Mouse (Mus musculus) myocyte (in vitro differentiated cells): Measurements from ENCODE around the gene Nmb. TPM values are rescaled to one million over a fixed set of nuclear protein-coding genes. Genes with fewer than 3 reads are reported as not detected.

Experiments used
- H3K27me3 ChIP-seq: one replicate; pipeline ENCODE4 v1.6.1; 2011; ENCODE audit not compliant: control insufficient read depth, insufficient read depth, insufficient read length
- H3K36me3 ChIP-seq: one replicate; pipeline ENCODE4 v1.6.1; 2011; ENCODE audit not compliant: control insufficient read depth, insufficient read depth
- H3K4me2 ChIP-seq: one replicate; pipeline ENCODE4 v1.6.1; 2011; ENCODE audit warnings: low read depth, control low read depth
- H3K4me3 ChIP-seq: one replicate; pipeline ENCODE4 v1.5.1; 2011; ENCODE audit warnings: mild to moderate bottlenecking, control low read depth, moderate library complexity
- H3K79me2 ChIP-seq: one replicate; pipeline ENCODE4 v1.6.1; 2011; ENCODE audit not compliant: control insufficient read depth, insufficient read depth
- H3ac ChIP-seq: one replicate; pipeline ENCODE4 v1.6.1; 2011; ENCODE audit not compliant: control insufficient read depth, insufficient read length
- CEBPB ChIP-seq: IDR thresholded peaks from 2 replicates; pipeline ENCODE4 v1.6.1; 2011; ENCODE audit warnings: mild to moderate bottlenecking, moderate library complexity; ENCODE audit not compliant: poor library complexity, insufficient read depth, severe bottlenecking
- E2F4 ChIP-seq: IDR thresholded peaks from one replicate; pipeline ENCODE4 v1.6.1; 2011; ENCODE audit warnings: mild to moderate bottlenecking, control low read depth, moderate library complexity; ENCODE audit not compliant: insufficient read depth
- MAX ChIP-seq: IDR thresholded peaks from one replicate; pipeline ENCODE4 v1.6.1; 2011; ENCODE audit warnings: low read depth, mild to moderate bottlenecking, control low read depth
- MYOD1 ChIP-seq, 3 experiments: IDR thresholded peaks; one replicate each; pipeline ENCODE4 v1.6.1; 2011; ENCODE audit warnings: control low read depth in 2 of 3, low read depth in 2 of 3, mild to moderate bottlenecking in 2 of 3, moderate library complexity in 1 of 3; ENCODE audit not compliant: insufficient read length in 2 of 3, control insufficient read depth in 1 of 3
- MYOG ChIP-seq, 3 experiments: IDR thresholded peaks; one replicate each; pipeline ENCODE4 v1.6.1; 2011; ENCODE audit warnings: control low read depth in 2 of 3, low read depth in 2 of 3, mild to moderate bottlenecking in 2 of 3; ENCODE audit not compliant: insufficient read length in 2 of 3, control insufficient read depth in 1 of 3, insufficient read depth in 1 of 3
- POLR2A ChIP-seq: IDR thresholded peaks from one replicate; pipeline ENCODE4 v1.6.1; 2011; ENCODE audit warnings: low read depth, mild to moderate bottlenecking, control low read depth, moderate library complexity; ENCODE audit not compliant: insufficient read length
- POLR2AphosphoS2 ChIP-seq: IDR thresholded peaks from one replicate; pipeline ENCODE4 v1.6.1; 2011; ENCODE audit warnings: low read depth, control low read depth; ENCODE audit not compliant: insufficient read length
- REST ChIP-seq: IDR thresholded peaks from one replicate; pipeline ENCODE4 v1.6.1; 2011; ENCODE audit warnings: mild to moderate bottlenecking, control low read depth, moderate library complexity; ENCODE audit not compliant: insufficient read depth, insufficient read length
- SRF ChIP-seq: IDR thresholded peaks from one replicate; pipeline ENCODE4 v1.6.1; 2011; ENCODE audit warnings: low read depth; ENCODE audit not compliant: control insufficient read depth, insufficient read length
- TCF12 ChIP-seq: IDR thresholded peaks from one replicate; pipeline ENCODE4 v1.6.1; 2011; ENCODE audit warnings: mild to moderate bottlenecking, control low read depth; ENCODE audit not compliant: poor library complexity, insufficient read depth, severe bottlenecking
- TCF3 ChIP-seq: IDR thresholded peaks from one replicate; pipeline ENCODE4 v1.6.1; 2011; ENCODE audit warnings: low read depth, control low read depth; ENCODE audit not compliant: insufficient read length
- USF1 ChIP-seq: IDR thresholded peaks from one replicate; pipeline ENCODE4 v1.6.1; 2011; ENCODE audit warnings: low read depth, mild to moderate bottlenecking, control low read depth, moderate library complexity
- polyA plus RNA-seq: library from polyadenylated mRNA; unstranded; fragments of >200 nt; fragmentation: generic; extraction: Trizol; gene quantifications from one replicate; pipeline ENCODE4 v1.2.1, GENCODE M21; 2012; ENCODE audit warnings: missing spikeins

The Nmb gene
- polyA plus RNA-seq, 1 experiment = 0.98 TPM

DNA sequence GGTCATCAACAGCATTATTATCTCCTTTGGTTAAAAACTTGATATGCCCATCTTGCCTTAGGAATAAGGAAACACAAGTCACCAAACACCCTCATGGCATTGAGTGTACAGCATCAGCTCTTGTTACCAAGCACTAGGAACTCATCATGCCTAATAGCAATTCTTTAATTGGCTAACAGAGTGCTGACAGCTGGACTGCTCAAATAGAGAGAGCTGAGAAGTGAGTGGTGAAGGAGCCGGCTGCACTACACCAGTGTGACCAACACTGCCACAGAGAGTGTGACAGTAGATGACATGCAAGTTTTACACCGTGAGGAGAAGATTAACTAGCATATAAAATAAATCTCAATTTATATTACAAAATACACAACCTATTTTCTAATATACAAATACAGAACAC, 18.3 kb upstream of the Nmb start:
- H3K4me2 ChIP-seq = no peak overlapping the region
- no peaks in the 10 kb centered on the region for H3K79me2 ChIP-seq
- no peak overlapping the region for H3ac ChIP-seq
- peaks cover 24% of the 10 kb centered on the region for H3K36me3 ChIP-seq
- H3K27me3 ChIP-seq = no peaks in the 10 kb centered on the region
- H3K4me3 ChIP-seq = no peak overlapping the region
- no peak for TF ChIP-seq USF1
- no peak for TF ChIP-seq TCF3
- no peak for TF ChIP-seq POLR2AphosphoS2
- no peak for TF ChIP-seq CEBPB

DNA sequence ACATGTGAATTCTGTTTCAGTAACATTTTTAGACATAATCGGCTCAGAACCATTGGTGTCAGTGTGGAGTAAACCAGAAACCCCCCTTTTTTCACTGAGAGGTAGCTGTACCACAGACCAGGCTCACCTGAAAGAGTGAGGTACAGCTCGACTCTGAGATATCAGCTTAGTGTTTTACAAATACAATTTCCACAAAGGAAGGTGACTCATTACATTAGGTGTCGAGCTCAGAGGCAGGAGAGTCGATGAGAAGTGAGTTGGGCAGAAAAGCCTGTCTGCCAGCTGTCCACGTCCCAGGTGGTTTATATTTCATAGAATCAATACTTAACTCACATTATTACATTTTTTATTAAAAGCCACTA, 14.8 kb upstream of the Nmb start:
- no peaks in the 10 kb centered on the region for H3K27me3 ChIP-seq
- peaks cover 5% of the 10 kb centered on the region for H3K36me3 ChIP-seq
- no peak overlapping the region for H3ac ChIP-seq
- no peaks in the 10 kb centered on the region for H3K79me2 ChIP-seq
- TF ChIP-seq MYOD1 (IDR thresholded peaks at IDR 0.05; ENCODE audit: control insufficient read depth in 1 of 3, insufficient read length in 2 of 3, low read depth in 2 of 3) (no peak), E2F4 (no peak), MAX (no peak), REST (no peak), USF1 (no peak), SRF (no peak), POLR2A (no peak), CEBPB (no peak), POLR2AphosphoS2 (no peak), MYOG (IDR thresholded peaks at IDR 0.05; ENCODE audit: control insufficient read depth in 1 of 3, insufficient read depth in 1 of 3, insufficient read length in 2 of 3, low read depth in 2 of 3) (no peak), TCF3 (no peak), TCF12 (no peak)
- H3K4me2 ChIP-seq = no peak overlapping the region
- no peak overlapping the region for H3K4me3 ChIP-seq

DNA sequence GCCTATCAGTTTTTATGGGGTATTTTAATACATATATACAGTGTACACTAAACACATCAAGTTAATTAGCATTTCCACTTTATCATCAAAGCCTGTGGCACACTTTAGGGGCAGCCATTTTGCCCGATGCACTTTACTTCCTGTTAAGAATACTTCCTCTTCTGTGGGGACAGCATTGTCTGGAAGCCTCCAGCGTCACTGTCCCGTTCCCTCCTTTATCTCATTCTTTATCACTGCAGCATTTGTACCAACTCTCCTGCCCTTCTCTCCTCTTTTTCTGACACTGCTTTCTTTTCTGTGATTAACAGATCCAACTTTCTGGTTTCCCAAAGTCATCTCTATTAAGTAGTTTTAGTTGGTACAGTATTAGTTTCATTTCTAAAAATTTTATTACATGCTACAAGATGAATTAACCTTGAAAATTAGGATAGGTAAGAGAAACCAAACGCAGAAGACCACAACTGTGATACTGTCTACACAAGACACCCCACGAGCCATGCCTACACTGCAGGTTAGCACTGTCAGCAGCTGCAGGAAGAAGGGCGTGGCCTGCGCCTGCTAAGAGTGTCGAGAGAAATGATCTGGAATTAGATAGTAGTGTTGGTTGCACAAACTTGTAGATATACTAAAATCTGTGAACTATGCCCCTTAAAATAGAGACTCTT, 14.2 kb upstream of the Nmb start:
- Histone ChIP-seq H3K79me2 (no peaks in the 10 kb centered on the region), H3K4me2 (no peak overlapping the region), H3K27me3 (no peaks in the 10 kb centered on the region), H3K36me3 (peaks cover 5% of the 10 kb centered on the region), H3K4me3 (no peak overlapping the region), H3ac (no peak overlapping the region)
- no peak for TF ChIP-seq MYOD1 (IDR thresholded peaks at IDR 0.05; ENCODE audit: control insufficient read depth in 1 of 3, insufficient read length in 2 of 3, low read depth in 2 of 3)
- TF ChIP-seq REST = no peak
- no peak for TF ChIP-seq POLR2AphosphoS2
- TF ChIP-seq TCF3 = no peak
- no peak for TF ChIP-seq MAX
- no peak for TF ChIP-seq SRF
- no peak for TF ChIP-seq POLR2A
- no peak for TF ChIP-seq MYOG (IDR thresholded peaks at IDR 0.05; ENCODE audit: control insufficient read depth in 1 of 3, insufficient read depth in 1 of 3, insufficient read length in 2 of 3, low read depth in 2 of 3)
- TF ChIP-seq USF1 = no peak
- no peak for TF ChIP-seq E2F4
- no peak for TF ChIP-seq CEBPB
- no peak for TF ChIP-seq TCF12

GRCm38 (mm10) chr7:80917916-80918465, 13.1 kb upstream of the Nmb start:
- no peaks in the 10 kb centered on the region for H3K27me3 ChIP-seq
- H3K79me2 ChIP-seq = no peaks in the 10 kb centered on the region
- H3K4me3 ChIP-seq = no peak overlapping the region
- TF ChIP-seq REST (no peak), MAX (no peak), TCF12 (no peak)
- peaks cover 10% of the 10 kb centered on the region for H3K36me3 ChIP-seq
- no peak overlapping the region for H3K4me2 ChIP-seq
- H3ac ChIP-seq = no peak overlapping the region

DNA sequence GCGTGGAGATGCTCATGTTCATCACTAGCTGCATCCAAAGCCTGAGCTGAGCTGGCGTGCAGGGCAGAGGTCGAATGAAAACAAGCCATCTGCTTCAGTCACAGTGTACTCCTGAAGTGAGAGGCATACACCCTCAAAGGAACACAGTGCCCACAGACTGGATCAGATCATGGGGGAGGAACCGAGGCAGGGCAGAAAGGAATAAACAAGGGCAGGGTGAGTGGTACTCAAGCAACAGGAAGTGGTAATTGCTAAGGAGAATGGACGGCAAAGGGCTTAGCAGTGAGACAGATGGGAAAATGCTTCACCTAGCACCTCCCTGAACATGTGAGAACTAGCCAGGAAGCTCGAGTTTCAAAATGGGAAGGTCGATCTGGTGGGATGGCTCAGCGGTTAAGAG, 7.6 kb upstream of the Nmb start:
- Histone ChIP-seq H3K4me3 (no peak overlapping the region), H3K36me3 (peaks cover 10% of the 10 kb centered on the region), H3K27me3 (no peaks in the 10 kb centered on the region), H3ac (no peak overlapping the region), H3K79me2 (no peaks in the 10 kb centered on the region), H3K4me2 (no peak overlapping the region)
- no peak for TF ChIP-seq TCF3
- TF ChIP-seq POLR2A = no peak
- TF ChIP-seq SRF = no peak
- TF ChIP-seq REST = no peak
- TF ChIP-seq TCF12 = no peak
- no peak for TF ChIP-seq MYOG (IDR thresholded peaks at IDR 0.05; ENCODE audit: control insufficient read depth in 1 of 3, insufficient read depth in 1 of 3, insufficient read length in 2 of 3, low read depth in 2 of 3)
- TF ChIP-seq E2F4 = no peak
- no peak for TF ChIP-seq MYOD1 (IDR thresholded peaks at IDR 0.05; ENCODE audit: control insufficient read depth in 1 of 3, insufficient read length in 2 of 3, low read depth in 2 of 3)
- no peak for TF ChIP-seq USF1
- no peak for TF ChIP-seq POLR2AphosphoS2
- TF ChIP-seq MAX = no peak
- TF ChIP-seq CEBPB = no peak
